Mouse (Mus musculus) sigmoid colon, adult 10 weeks (tissue): Measurements from ENCODE around the gene Rpl36al. TPM values are rescaled to one million over a fixed set of nuclear protein-coding genes. Genes with fewer than 3 reads are reported as not detected.

Experiments
- polyA plus RNA-seq: library from polyadenylated mRNA; stranded (reverse); fragments of 350-450 nt; fragmentation: Illumina TruSeq; extraction: RNeasy Lipid Tissue Mini Kit (QIAGEN cat#74804); gene quantifications from one replicate; pipeline ENCODE4 v1.2.3, GENCODE M21; 2014; ENCODE audit warnings: low read depth, low replicate concordance

Gene Rpl36al
- polyA plus RNA-seq = 142 TPM

GRCm38 (mm10) chr12:69183583-69184308 is at the start of gene Rpl36al, which contains the start of gene Mgat2:
Rpl36al (minus strand) TSS chr12:69184083.
Mgat2 (plus strand) TSS chr12:69184157.

GRCm38 (mm10) chr12:69227776-69228466 is 44.0 kb upstream of the Rpl36al start, which contains the start of gene Pole2:
Pole2 (minus strand) TSS chr12:69228195.

DNA sequence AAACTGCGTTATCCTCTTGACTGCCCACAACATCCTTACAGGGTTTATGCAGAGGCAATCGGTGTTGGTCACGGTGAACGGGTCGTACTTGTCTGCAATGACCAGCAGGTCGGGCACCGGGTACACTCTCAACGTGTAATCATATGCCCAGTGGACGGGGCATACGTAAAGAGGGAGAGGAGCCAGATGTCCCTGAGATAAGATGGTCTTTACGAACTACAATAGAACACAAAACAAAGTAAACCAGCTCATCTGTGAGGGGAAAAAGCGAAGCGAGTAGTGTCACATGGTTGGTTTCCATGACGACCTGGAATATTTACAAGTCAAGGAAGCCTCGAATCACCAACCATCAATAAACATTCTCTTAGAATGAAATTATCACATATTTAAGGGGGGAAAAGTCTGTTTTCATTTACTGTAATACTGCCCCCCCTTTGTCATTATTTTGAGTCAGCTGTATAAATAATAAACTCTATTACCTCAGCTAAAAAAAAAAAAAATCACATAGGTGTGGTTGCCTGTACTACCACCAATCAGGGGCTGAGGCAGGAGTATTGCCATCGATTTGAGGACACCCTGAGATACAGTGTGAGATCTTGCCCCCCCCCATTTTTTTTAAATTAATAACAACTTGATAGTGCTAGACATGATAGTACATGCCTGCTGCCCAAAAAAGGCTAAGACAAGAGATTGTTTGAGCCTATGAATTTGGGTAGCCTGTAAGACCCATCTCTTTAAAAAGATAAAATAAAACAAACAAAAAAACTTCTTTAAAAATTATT is 20.4 kb upstream of the Rpl36al start, which contains the start of gene Gm49384:
Gene Gm49384, minus strand, starts transcription at position 216 of the 782 bp plus-strand sequence.

GRCm38 (mm10) chr12:69198164-69198535 is 14.3 kb upstream of the Rpl36al start, which contains the start of gene Dnaaf2:
Dnaaf2 (minus strand) TSS chr12:69198429.

DNA sequence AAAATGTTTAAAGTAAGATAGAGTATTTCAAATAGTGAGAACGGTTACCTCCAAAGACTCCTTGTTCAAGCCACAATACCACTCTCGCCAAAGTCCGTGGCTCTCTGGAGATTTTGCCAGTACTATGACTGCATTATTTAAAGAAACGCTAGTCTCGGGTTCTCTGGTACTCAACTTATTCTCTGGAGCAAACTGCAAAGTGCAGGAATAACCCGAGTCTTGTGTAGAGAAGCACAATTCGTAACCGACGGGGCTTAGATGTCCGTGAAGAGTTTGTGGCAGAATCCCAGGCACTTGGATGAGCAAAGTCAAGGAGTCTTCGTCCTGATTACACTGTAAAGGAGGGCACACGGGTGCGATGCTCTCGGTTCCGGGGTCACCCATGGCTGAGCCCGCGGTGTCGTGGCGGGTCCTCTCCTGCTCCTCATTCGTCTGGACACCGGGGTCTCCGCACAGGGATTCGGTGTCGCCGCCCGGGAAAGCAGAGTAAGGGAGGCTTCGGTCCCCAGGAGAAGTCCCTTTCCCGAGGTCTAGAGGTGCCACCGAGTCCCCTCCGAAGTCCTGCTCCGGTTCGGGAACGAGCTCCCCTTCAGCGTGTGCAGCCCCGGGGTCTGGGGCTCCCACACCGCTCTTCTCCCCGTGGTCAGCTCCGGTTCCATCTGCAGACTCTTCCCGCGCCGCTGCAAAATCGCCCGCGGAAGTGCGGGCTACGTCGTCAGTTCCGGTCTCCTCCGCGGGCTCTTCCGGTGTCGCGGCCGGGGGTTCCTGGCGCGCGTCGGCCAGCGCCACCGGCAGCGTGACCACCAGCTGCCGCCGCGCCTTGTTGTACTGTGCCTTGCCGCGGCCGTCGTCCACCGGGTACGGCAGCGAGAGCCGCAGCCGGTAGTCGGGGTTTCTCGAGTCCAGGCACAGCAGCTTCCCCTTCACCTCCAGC is 12.8 kb upstream of the Rpl36al start, which contains the start of gene Gm49383:
Gene Gm49383, minus strand, starts transcription at position 661 of the 934 bp plus-strand sequence.

DNA sequence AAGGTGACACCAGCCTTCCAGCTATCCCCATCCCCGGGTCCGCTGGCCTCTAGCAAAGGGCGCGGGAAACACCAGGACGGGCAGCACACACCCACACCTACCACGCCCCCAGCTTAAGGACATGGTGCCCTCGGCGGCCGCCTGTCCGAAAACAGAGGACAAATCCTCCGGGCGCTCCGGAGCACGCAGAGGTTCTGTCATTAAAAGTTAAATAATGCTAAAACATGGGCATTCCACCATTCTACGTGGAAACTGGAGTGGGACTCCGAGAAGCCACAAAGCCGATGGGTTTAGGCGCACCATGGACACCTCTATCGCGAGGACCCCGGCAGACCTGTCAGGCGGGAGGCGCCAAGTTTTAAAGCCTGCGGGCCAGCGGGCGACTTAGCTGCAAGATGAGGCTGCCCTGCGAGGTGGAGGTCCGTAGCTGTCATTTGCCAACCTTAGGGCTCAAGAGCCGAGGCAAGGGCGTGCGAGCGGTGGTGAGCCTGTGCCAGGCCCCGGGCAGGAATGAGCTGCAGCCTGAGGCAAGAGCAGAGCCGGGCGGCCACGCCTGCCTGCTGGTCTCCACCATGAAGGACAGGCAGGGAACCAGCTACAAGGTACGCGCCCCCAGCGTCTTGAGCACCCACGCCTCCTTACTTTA is 15.3 kb downstream of the Rpl36al start, which contains the start of gene Lrr1:
Gene Lrr1, plus strand, starts transcription at position 354 of the 646 bp plus-strand sequence.

GRCm38 (mm10) chr12:69158765-69159577 is 24.9 kb downstream of the Rpl36al start, which contains the start of gene Rps29:
Rps29 (minus strand) TSS chr12:69159186.

Other genes starting within 250 kb of the Rpl36al start
- 54.5 TPM for gene Rps29, start 24.9 kb downstream of the Rpl36al start, polyA plus RNA-seq
- 4.6 TPM for gene Lrr1, start 15.3 kb downstream of the Rpl36al start, polyA plus RNA-seq
- gene Mgat2, start 74 bp upstream of the Rpl36al start, polyA plus RNA-seq = 99.6 TPM
- gene Gm49383, start 13.0 kb upstream of the Rpl36al start, polyA plus RNA-seq = not detected
- 2.8 TPM for gene Dnaaf2, start 14.3 kb upstream of the Rpl36al start, polyA plus RNA-seq
- 9.5 TPM for gene Gm49384, start 20.2 kb upstream of the Rpl36al start, polyA plus RNA-seq
- gene Pole2, start 44.1 kb upstream of the Rpl36al start, polyA plus RNA-seq = 9.3 TPM
- gene Klhdc1, start 57.1 kb upstream of the Rpl36al start, polyA plus RNA-seq = 12.1 TPM
- 76.0 TPM for gene Klhdc2, start 112.6 kb upstream of the Rpl36al start, polyA plus RNA-seq
- 150 TPM for gene Nemf, start 173.1 kb upstream of the Rpl36al start, polyA plus RNA-seq
- 153 TPM for gene Arf6, start 188.1 kb upstream of the Rpl36al start, polyA plus RNA-seq
- gene Gm9887, start 188.4 kb upstream of the Rpl36al start, polyA plus RNA-seq = not detected